Mouse (Mus musculus) spleen, adult 2 months (tissue): ENCODE results near the gene Zfp346.

ENCODE experiments used
- CTCF ChIP-seq: fragments of 200-500 bp; IDR thresholded peaks from 2 replicates; pipeline ENCODE4 v1.5.1; 2011; ENCODE audit warnings: mild to moderate bottlenecking, inconsistent platforms; ENCODE audit not compliant: insufficient read depth, insufficient read length, insufficient replicate concordance; ENCODE audit errors: extremely low read depth
- POLR2A ChIP-seq: fragments of 200-500 bp; IDR thresholded peaks from 2 replicates; pipeline ENCODE4 v1.6.1; 2011; ENCODE audit warnings: low read depth, low read length, inconsistent platforms

DNA sequence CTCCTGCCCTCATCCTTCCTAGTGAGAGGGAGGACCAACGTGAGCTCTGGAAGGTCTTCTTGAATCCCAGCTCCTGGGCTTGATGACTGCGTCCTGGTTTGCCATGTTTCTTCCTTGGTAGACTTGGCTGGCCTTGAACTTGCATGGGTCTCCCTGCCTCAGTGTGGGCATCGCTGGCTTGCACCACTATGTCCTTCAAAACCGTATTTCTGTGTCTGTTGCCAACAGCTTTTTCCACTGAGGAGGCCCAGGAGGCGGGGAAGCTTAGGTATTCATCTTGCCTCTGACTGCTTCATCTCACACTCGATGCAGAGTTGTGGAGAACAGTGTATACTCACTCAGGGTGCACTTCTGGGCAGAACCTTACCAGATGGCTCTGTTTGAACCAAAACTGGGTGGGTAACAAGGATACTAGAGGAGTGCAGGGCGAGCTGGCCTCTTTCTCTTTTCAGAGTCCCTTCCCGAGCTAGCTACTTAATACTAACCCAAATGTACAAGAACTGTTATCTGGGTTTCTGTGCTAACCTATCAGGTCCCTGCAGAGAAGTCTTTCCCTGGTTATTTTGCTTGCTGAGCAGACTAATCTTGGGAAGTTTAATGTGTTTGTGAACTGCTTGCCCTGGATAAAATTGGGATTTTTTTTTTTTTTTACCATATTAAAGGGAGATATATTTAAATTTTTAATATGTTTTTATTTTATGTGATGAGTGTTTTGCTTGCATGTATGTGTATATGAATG, 1.0 kb downstream of the Zfp346 start:
- TF ChIP-seq POLR2A: no peak
- no peak for TF ChIP-seq CTCF
